Mouse (Mus musculus) frontal cortex, adult 2 months (tissue): Measurements from ENCODE around the gene Fam198a. TPM values are rescaled to one million over a fixed set of nuclear protein-coding genes. Genes with fewer than 3 reads are reported as not detected.

ENCODE experiments used
- DNase-seq, 2 experiments: peaks; one replicate each; pipeline ENCODE4 v3.0.0; 2022; ENCODE audit warnings: low spot score in 1 of 2; ENCODE audit errors: extremely low spot score in 1 of 2
- polyA plus RNA-seq: library from polyadenylated mRNA; depleted of rRNA; stranded (reverse); fragments of >200 nt; gene quantifications from 2 replicates; pipeline ENCODE4 v1.2.3, GENCODE M21; 2012

Fam198a gene
- polyA plus RNA-seq, 1 experiment: 7.4 TPM

- DNase-seq: no peak
Observed at GRCm38 (mm10) chr9:121924901-121925560, 25.8 kb upstream of the Fam198a start.

GRCm38 (mm10) chr9:121925959-121926358 lies 24.8 kb upstream of the Fam198a start:
- DNase-seq: no peak

DNA sequence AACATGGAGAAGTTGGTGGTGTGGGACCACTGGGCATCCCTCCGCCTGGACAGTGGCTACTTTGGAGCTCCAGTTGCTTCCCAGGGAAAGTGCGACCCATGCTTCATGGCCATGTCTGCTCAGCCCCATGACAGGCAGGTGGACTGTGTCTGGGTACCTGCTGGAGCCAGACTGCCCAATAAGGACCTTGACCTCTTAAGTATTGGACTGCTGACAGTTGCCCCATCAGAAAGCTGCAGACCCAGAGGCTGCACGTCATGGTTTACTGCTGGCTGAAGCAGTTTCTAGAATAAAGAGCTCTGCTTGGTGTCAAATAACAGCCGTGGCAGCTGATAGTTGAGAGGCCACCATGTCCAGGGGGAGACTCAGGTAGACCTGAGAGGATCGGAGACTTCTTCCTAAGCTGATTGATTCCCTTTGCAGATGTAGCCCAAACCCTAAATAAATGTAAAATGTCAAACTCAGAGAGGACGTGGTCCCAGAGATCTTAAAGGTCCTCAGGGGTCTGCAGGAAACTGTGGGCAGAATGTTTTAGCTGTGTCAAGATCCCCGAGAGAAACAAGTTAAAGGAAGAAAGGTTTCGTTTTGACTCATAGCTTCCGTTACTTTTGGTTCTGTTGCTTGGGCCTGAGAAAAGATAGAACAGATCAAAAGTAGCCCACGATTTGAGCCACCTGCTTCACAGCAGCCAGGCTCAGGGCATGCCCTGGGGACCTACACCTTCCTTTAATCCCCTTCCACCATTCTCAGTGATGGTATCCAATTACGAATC lies 24.0 kb upstream of the Fam198a start:
- no peak for DNase-seq

GRCm38 (mm10) chr9:121927721-121928120 lies 23.1 kb upstream of the Fam198a start:
- no peak for DNase-seq

- DNase-seq: peak in 1 of 2 experiments; percentile 83
Observed at GRCm38 (mm10) chr9:121928498-121928897, 22.3 kb upstream of the Fam198a start.

- DNase-seq: no peak
Observed at GRCm38 (mm10) chr9:121934856-121935255, 15.9 kb upstream of the Fam198a start.

DNA sequence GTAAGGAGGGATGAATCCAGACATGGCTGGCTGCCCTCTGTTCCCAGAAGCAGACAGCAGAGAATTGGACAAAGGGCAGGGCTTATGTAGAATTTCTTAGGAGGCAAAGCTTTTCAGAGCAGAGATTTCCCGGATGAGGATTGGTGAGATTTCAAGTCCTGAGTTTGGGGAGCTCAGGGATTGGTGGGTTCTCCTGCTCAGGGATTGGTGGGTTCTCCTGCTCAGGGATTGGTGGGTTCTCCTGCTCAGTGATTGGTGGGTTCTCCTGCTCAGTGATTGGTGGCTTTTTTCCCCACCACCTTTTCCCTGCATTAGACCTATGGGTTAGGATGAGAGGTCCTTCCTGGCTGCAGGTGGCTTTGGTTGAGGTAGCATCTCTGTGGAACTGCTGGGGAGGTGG lies 13.8 kb upstream of the Fam198a start:
- peak in 1 of 2 experiments; percentile 17 for DNase-seq

DNA sequence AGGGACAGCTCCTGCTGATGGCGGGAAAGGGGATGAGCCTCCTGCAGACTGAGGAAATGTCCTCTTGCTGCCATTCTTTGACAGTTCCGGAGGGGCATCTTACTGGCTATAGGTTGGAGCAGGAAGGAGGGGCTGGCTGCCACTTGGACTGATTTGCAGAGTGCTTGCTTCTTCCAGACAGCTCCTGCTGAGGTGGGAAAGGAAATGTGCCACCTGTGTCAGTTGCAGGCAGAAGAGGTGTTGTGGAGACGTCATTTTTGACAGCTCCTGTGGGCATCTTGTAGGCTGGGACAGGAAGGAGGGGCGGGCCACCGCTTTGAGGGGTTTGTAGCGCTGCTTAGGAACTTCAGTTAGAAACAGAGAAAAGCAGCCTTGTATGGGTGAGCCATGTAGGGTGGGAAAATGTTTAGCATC lies 13.3 kb upstream of the Fam198a start:
- no peak for DNase-seq

- no peak for DNase-seq
Observed at GRCm38 (mm10) chr9:121937944-121938355, 12.8 kb upstream of the Fam198a start.

- DNase-seq: no peak
Observed at GRCm38 (mm10) chr9:121943005-121943404, 7.8 kb upstream of the Fam198a start.

- no peak for DNase-seq
Observed at GRCm38 (mm10) chr9:121943628-121944027, 7.2 kb upstream of the Fam198a start.

- peak in 1 of 2 experiments; percentile 86 for DNase-seq
Observed at GRCm38 (mm10) chr9:121947784-121948183, 3.0 kb upstream of the Fam198a start.

DNA sequence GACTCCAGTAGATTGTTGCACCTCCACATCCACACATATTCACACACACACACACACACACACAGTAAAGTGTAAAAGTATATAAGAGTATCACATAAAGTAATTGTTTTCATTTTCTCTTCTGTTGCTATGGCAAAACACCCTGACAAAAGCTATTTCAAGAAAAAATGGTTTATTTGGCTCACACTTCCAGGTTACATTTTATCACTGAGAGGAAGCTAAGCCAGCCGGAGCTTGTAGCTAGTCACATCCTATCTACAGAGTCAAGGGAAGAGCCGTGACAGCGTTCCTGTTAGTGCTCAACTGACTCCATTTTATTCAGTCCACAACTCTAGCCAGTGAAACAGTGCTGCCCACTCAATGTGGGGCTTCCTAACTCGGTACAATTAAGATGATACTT lies 2.4 kb upstream of the Fam198a start:
- DNase-seq: peak in 1 of 2 experiments; percentile 23

- no peak for DNase-seq
Observed at GRCm38 (mm10) chr9:121951114-121951423, 281 bp downstream of the Fam198a start.

- no peak for DNase-seq
Observed at GRCm38 (mm10) chr9:121952596-121952995, 1.8 kb downstream of the Fam198a start.

GRCm38 (mm10) chr9:121959966-121960635 lies 9.3 kb downstream of the Fam198a start:
- DNase-seq: no peak

DNA sequence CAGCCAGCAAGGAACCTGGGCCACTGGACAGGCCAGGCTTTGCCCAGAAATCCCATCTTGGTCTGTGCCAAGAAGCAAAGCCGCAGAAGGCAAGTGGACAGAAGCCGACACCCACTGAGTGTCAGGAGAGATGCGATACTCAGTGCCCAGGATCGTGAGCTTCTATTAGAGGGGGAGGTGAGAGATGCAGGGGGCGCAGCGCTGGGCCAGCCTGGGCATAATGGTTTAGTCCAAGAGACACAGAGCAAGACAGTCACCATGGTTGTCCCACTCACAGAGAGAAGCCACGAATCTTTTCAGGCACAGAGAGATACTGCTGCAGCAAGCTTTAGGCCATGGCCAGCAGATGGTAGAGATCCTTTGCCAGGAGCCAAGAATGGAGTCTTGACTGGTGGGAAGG lies 14.2 kb downstream of the Fam198a start:
- no peak for DNase-seq

DNA sequence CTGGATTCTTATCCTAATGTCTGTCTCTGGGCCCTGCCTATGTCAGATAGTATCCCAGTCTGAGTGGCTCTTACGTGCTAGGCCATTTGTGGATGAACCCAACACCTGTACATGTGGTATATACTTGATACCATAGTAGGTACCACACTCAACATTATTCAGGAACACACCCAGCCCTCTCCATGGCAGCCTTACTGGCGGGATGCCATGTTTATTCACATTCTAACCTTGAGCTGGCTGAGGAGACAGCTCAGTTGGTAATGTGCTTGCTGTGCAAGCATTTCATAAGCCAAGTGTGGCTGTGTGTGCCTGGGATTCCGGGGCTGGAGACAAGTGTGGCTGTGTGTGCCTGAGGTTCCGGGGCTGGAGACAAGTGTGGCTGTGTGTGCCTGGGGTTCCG lies 17.5 kb downstream of the Fam198a start:
- DNase-seq: no peak

- DNase-seq: no peak
Observed at GRCm38 (mm10) chr9:121969841-121970381, 19.1 kb downstream of the Fam198a start.

DNA sequence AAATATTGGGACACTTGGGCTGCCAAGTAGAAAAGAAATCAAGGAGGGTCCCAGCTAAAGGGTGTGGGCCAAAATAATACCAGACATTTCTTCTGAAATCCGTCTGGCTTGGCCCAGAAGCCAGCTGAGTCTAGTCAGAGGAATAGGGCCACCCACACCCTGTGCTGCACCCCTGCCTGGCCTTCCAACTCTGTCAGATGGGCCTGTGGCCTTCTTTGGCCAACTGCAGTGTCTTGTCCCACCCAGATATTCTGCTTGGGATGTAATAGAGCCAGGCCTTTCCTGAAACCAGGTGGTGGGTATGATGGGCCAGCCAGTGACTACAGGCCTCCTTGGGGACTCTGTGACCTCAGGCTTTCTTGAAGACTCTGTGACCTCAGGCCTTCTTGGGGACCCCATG lies 22.4 kb downstream of the Fam198a start:
- DNase-seq: no peak
